Comparison of ENCODE assay signal across 9 mouse cellular contexts in genomic region chr15:82376393-82377138, GRCm38 (mm10). TPM values are rescaled to one million over a fixed set of nuclear protein-coding genes. Genes with fewer than 3 reads are reported as not detected.
DNase-seq lines count a peak whose midpoint lies in the region; ATAC-seq lines count a peak whose summit lies in the region.
"Had no signal": no experiment of that assay in that cellular context is flagged by ENCODE, and none has a peak within 500 bp of the region (broad histone marks: within the 10 kb centered on the region; RNA-seq: fewer than 3 reads in every experiment).

No protein-coding gene starts in this region.

- H3K9me3 ChIP-seq in kidney, embryonic 15.5 days (replicated peaks): no peaks in the 10 kb centered on the region
- H3K9me3 ChIP-seq in lung, embryonic 15.5 days: no peaks in the 10 kb centered on the region

- peak overlapping the region; percentile 48; the same call in 1 of the 2 replicates for H3K27ac ChIP-seq in kidney, embryonic 15.5 days
- H3K27ac ChIP-seq in lung, embryonic 15.5 days: peak overlapping the region; percentile 78

- H3K27me3 ChIP-seq in kidney, embryonic 15.5 days: no peaks in the 10 kb centered on the region
- no peaks in the 10 kb centered on the region for H3K27me3 ChIP-seq in lung, embryonic 15.5 days

- peaks cover 4% of the 10 kb centered on the region; the same call in 1 of the 2 replicates for H3K36me3 ChIP-seq in kidney, embryonic 15.5 days
- no peaks in the 10 kb centered on the region for H3K36me3 ChIP-seq in lung, embryonic 15.5 days

- peaks cover 40% of the 10 kb centered on the region for H3K4me1 ChIP-seq in kidney, embryonic 15.5 days
- peaks cover 31% of the 10 kb centered on the region for H3K4me1 ChIP-seq in lung, embryonic 15.5 days

- no peak for ATAC-seq in kidney, embryonic 15.5 days (replicated peaks; ENCODE audit: low FRiP score)
- peak; percentile 21; the same call in 1 of the 2 replicates for ATAC-seq in lung, embryonic 15.5 days (ENCODE audit: borderline replicate concordance, extremely low read depth, low FRiP score, low TSS enrichment)

- DNase-seq in frontal cortex, postnatal 36 days (ENCODE audit: low spot score in 2 of 2): peak; percentile 21 to 63
- no peak for DNase-seq in frontal cortex, postnatal 10 days (ENCODE audit: low spot score in 2 of 2)
- peak; percentile 44 for DNase-seq in adrenal gland, postnatal 10 days
- DNase-seq in gastrocnemius, postnatal 10 days: peak; percentile 49
- DNase-seq in B cell, adult 2 months: no peak
- no peak for DNase-seq in spleen, postnatal 10 days (ENCODE audit: low spot score in 2 of 2)

- WGBS in kidney, embryonic 15.5 days: 64% methylated on average over 17 of the region's 17 CpGs
- WGBS in lung, embryonic 15.5 days: 50% methylated on average over 17 of the region's 17 CpGs

- no peak overlapping the region for H3K4me3 ChIP-seq in kidney, embryonic 15.5 days (replicated peaks)
- no peak overlapping the region for H3K4me3 ChIP-seq in lung, embryonic 15.5 days

- no peak overlapping the region for H3K9ac ChIP-seq in kidney, embryonic 15.5 days
- H3K9ac ChIP-seq in lung, embryonic 15.5 days: no peak overlapping the region

- H3K4me2 ChIP-seq in kidney, embryonic 15.5 days: no peak overlapping the region
- 0 out of 2 replicates have a peak overlapping the region, but pooled peaks have one; percentile 9 for H3K4me2 ChIP-seq in lung, embryonic 15.5 days

RNA-seq across cellular contexts. Expression of gene Cyp2d22, which starts 3.5 kb away (rescaled TPM):
- total RNA-seq in adrenal gland, postnatal 10 days (2021): 10 to 100 TPM; 32.2 to 35.4 TPM
- total RNA-seq in gastrocnemius, postnatal 10 days (2021): 10 to 100 TPM; 10.8 to 14.5 TPM
- polyA plus RNA-seq in kidney, embryonic 15.5 days (2015; fragmentation: Nextera tagmentation; extraction: Ambion mirVana): 12.9 and 18.6 TPM in 2 replicates
- polyA plus RNA-seq in lung, embryonic 15.5 days (2015; fragmentation: Nextera tagmentation; extraction: Ambion mirVana): 6.7 and 9.6 TPM in 2 replicates

RNA-seq across cellular contexts. Expression of gene Cyp2d11, which starts 17.3 kb away (rescaled TPM):
- total RNA-seq in adrenal gland, postnatal 10 days (2021): under 1 TPM in 1 of 2 experiments, not detected in 1; 0.69 TPM
- total RNA-seq in gastrocnemius, postnatal 10 days (2021): not detected
- not detected in 2 replicates for polyA plus RNA-seq in kidney, embryonic 15.5 days (2015; fragmentation: Nextera tagmentation; extraction: Ambion mirVana)
- polyA plus RNA-seq in lung, embryonic 15.5 days (2015; fragmentation: Nextera tagmentation; extraction: Ambion mirVana): not detected in 2 replicates
- polyA plus RNA-seq: embryonic facial prominence, embryonic 11.5 days had no signal

RNA-seq across cellular contexts. Expression of gene Ndufa6, which starts 22.4 kb away (rescaled TPM):
- 100 to 1,000 TPM; 629 to 669 TPM for total RNA-seq in adrenal gland, postnatal 10 days (2021)
- total RNA-seq in gastrocnemius, postnatal 10 days (2021): 100 to 1,000 TPM; 362 to 411 TPM
- polyA plus RNA-seq in kidney, embryonic 15.5 days (2015; fragmentation: Nextera tagmentation; extraction: Ambion mirVana): 428 and 459 TPM in 2 replicates
- 276 and 282 TPM in 2 replicates for polyA plus RNA-seq in lung, embryonic 15.5 days (2015; fragmentation: Nextera tagmentation; extraction: Ambion mirVana)

RNA-seq across cellular contexts. Expression of gene Cyp2d10, which starts 30.4 kb away (rescaled TPM):
- 10 to 100 TPM; 28.6 to 68.7 TPM for total RNA-seq in adrenal gland, postnatal 10 days (2021)
- total RNA-seq in gastrocnemius, postnatal 10 days (2021): under 1 TPM in 1 of 2 experiments, not detected in 1; 0.29 TPM
- 0.27 and 0.49 TPM in 2 replicates for polyA plus RNA-seq in kidney, embryonic 15.5 days (2015; fragmentation: Nextera tagmentation; extraction: Ambion mirVana)
- polyA plus RNA-seq in lung, embryonic 15.5 days (2015; fragmentation: Nextera tagmentation; extraction: Ambion mirVana): 0.34 TPM in 1 of 2 replicates, not detected in the other
- polyA plus RNA-seq: embryonic facial prominence, embryonic 11.5 days had no signal

RNA-seq across cellular contexts. Expression of gene Smdt1, which starts 37.8 kb away (rescaled TPM):
- total RNA-seq in adrenal gland, postnatal 10 days (2021): 100 to 1,000 TPM; 159 to 168 TPM
- total RNA-seq in gastrocnemius, postnatal 10 days (2021): 100 to 1,000 TPM; 143 to 156 TPM
- polyA plus RNA-seq in kidney, embryonic 15.5 days (2015; fragmentation: Nextera tagmentation; extraction: Ambion mirVana): 296 and 297 TPM in 2 replicates
- polyA plus RNA-seq in lung, embryonic 15.5 days (2015; fragmentation: Nextera tagmentation; extraction: Ambion mirVana): 235 and 254 TPM in 2 replicates

Comparison
In these comparisons a context has a peak if more than half of its experiments do, and no peak if none do; other contexts are left out.
1. DNase-seq: peak in frontal cortex, postnatal 36 days (2 of 2), adrenal gland, postnatal 10 days (single experiment) and gastrocnemius, postnatal 10 days (single experiment); none in frontal cortex, postnatal 10 days (0 of 2), B cell, adult 2 months (0 of 2) and spleen, postnatal 10 days (0 of 2).